Mouse (Mus musculus) megakaryocyte-erythroid progenitor cell, adult 5-6 weeks (primary cell): ENCODE results near the gene Kctd15. TPM values are rescaled to one million over a fixed set of nuclear protein-coding genes. Genes with fewer than 3 reads are reported as not detected.

Source experiments
- ATAC-seq: replicated peaks from 2 replicates; pipeline ENCODE4 v1.8.0; 2016; ENCODE audit warnings: mild to moderate bottlenecking, inconsistent platforms; ENCODE audit not compliant: severe bottlenecking, poor library complexity, low FRiP score, low TSS enrichment
- total RNA-seq, 2 experiments: library from RNA; stranded (forward) in 1 of 2; stranded (reverse) in 1 of 2; fragments of 200-1000, 215-1000 nt in 1 of 2; fragments of >200 nt in 1 of 2; fragmentation: Nextera tagmentation in 1 of 2; gene quantifications; 2 replicates each; pipeline ENCODE4 v1.2.3; 2014 to 2017

Kctd15 gene
- total RNA-seq (2014; fragmentation: Nextera tagmentation) (not detected in 2 replicates), total RNA-seq (2017) (0.38 TPM in 1 of 2 replicates, not detected in the other)

GRCm38 (mm10) chr7:34656632-34657031 is at the start of gene Kctd15:
Gene Kctd15 (minus strand): TSS chr7:34656732.
- ATAC-seq = no peak

GRCm38 (mm10) chr7:34704401-34704800 is 47.9 kb upstream of the Kctd15 start:
- no peak for ATAC-seq

GRCm38 (mm10) chr7:34703437-34703836 is 46.9 kb upstream of the Kctd15 start:
- no peak for ATAC-seq

DNA sequence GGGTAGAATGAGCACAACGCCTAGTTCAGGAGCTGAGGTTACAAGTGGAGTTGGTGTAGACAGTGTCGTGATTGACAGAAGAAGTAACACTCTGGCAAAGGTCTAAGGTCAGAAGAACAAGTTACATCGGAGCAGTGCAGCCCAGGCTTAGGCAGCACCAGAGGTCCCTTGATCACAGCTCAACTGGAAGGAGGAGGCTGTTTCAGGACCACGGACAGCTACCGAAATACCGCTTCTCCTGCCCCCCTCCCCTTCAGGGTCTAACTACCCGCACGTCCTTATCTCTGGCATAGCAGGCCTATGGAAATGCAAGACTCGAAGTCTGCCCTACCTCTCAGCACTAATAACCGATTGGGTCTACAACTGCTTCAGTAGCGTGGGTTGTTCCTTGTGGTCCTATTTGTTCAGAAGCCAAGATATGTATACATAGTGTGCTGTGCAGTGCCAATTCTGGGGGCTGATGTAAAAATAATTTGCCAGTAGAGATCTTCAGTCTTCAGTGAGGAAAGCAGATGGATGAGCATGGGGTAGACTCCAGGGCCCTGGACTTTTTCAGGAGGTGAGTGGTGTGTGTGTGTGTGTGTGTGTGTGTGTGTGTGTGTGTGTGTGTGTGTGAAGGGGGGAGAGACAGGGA is 46.3 kb upstream of the Kctd15 start:
- peak; percentile 55; the same call in 1 of the 2 replicates for ATAC-seq

- ATAC-seq = no peak
Measured at GRCm38 (mm10) chr7:34699888-34700287, 43.4 kb upstream of the Kctd15 start.

DNA sequence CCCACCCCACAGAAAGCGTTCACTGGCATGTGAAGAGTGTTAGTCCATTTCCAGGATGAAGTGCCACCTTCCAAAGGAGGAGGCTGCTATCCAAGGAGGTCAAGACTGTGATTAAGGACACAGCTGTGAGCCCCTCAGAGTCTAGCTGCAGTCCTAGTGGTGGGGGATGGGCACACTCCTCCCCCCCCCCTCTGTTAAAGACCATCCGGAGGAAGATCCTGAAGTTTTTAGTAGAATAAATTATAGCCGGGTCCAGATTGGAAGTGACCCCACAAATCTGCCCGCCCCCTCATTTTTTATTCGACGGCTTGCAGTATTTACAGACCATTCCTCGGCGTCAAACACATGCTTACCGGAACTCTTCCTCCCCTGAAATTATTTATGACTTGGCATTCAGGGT is 41.7 kb upstream of the Kctd15 start:
- ATAC-seq = no peak

GRCm38 (mm10) chr7:34696086-34696485 is 39.6 kb upstream of the Kctd15 start:
- ATAC-seq = no peak

GRCm38 (mm10) chr7:34694898-34695297 is 38.4 kb upstream of the Kctd15 start:
- ATAC-seq = no peak

DNA sequence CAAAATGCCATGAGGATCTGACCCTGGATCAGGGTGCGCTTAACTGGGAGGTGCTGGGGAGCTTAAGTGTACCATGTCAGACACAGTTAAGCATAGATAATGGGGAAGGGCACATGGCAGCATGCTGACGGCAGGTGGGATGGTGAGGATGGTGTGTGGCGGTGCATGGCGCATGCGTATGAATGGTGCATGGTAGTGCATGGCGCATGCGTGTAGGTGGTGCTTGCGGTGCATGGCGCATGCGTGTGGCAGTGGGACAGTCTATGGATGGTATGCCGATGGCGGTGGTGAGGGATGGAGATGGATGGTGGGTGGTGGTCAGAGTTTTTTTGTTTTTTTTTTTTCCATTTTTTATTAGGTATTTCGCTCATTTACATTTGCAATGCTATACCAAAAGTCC is 37.4 kb upstream of the Kctd15 start:
- ATAC-seq = no peak

DNA sequence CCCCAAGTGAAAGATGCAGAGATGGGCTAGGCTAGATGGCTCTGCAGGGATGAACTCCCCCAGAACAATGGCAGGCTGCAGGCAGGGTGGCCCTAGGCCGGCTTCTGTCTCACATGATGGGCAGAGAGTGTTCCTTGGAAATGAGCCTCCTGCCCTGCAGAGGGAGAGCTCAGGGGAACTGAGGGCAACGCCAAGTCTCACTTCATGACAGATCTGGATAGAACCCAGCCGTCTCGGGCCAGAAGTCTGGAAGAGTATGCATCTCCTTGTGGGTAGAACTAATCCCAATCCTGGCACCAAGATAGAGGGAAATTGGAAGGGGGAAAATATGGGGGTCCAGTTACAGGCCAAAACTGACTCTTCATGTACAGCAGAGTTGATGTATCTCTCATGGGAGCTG is 36.5 kb upstream of the Kctd15 start:
- ATAC-seq = no peak

GRCm38 (mm10) chr7:34690111-34690510 is 33.6 kb upstream of the Kctd15 start:
- ATAC-seq = no peak

- ATAC-seq = no peak
Measured at GRCm38 (mm10) chr7:34689028-34689427, 32.5 kb upstream of the Kctd15 start.

DNA sequence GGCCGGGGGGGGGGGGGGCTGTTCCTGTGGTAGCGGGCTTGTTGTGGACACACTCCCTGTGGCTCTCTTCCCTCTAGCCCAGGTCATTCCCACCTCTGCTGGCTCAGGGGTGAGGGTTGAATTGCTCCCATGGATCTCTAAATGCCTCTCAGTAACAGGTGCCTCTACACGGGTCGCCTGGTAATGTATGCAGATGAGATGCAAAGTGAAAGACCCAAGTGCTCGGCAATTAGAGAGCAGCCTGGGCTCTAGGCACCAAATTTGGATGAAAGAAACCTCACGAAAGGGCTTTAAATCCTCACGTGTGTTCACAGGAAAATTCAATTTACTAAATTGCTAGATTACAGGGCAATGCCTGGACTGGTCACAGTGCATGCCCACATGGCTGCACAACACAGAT is 29.3 kb upstream of the Kctd15 start:
- ATAC-seq = no peak

DNA sequence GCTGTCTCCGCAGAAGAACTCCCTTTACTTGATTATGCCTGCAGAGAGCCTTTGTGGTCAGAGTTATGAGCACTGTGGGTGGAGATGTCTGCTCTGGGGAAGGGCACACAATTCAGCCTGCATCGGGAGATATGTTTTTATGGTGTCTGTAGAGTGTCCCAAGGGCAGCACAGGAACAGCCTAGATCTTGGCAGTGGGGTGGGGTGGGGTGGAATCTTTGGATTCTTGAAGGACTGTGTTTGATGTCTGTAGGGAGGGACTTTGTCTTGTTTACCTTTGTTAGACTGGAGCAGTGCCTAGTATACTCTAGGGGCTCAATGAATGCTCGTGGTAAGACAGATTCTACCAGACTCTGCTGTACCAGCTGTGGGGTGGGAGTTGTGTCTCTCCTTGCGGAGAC is 28.6 kb upstream of the Kctd15 start:
- ATAC-seq = no peak

DNA sequence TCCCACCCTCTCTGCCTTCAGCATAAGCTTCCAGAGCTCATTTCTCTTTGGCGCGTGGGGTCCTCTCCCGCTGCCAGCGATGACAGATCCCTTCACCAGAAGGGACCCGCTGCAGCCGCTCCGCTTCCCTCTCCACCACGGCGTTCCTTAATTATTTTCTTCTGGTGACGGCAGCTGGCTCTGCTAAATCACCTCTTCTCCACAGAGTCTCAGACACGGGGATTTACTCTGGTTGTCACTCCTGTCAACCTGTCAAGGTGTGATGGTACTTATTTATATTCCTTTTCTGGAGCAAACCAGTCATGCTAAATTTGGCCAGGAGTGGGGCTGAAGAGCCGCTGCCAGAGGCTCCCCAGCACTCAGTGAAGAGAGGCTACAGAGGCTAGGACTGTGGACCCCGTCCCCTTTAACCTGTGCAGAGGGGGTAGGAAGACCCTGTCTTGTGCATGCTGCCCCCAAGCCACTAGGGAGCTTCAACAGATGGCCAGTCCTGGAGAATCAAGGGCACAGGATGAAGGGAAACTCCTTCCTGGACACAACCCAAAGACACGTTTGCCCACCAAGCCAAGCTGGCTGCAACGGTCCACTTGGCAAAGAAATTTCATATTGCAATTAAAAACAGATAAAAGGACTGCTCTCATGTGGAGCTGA is 24.4 kb upstream of the Kctd15 start:
- ATAC-seq = no peak

DNA sequence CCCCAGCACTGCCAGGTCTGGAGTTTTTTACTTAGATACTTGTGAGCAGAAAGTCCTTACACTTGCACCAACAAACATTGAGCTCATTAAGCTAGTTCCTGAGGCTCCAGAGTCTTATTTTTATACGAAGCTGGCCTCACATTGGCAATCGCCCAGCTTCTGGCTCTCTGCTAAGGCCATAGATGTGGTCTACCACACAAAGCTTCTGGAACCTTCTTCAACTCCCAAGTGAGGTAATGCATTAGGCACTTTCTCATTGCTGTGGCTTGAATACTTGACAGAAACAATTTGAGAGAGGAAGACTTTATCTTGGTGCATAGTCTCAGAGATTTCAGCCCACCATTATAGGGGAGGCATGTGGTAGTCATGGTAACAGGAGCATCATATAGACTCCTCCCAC is 23.4 kb upstream of the Kctd15 start:
- no peak for ATAC-seq

DNA sequence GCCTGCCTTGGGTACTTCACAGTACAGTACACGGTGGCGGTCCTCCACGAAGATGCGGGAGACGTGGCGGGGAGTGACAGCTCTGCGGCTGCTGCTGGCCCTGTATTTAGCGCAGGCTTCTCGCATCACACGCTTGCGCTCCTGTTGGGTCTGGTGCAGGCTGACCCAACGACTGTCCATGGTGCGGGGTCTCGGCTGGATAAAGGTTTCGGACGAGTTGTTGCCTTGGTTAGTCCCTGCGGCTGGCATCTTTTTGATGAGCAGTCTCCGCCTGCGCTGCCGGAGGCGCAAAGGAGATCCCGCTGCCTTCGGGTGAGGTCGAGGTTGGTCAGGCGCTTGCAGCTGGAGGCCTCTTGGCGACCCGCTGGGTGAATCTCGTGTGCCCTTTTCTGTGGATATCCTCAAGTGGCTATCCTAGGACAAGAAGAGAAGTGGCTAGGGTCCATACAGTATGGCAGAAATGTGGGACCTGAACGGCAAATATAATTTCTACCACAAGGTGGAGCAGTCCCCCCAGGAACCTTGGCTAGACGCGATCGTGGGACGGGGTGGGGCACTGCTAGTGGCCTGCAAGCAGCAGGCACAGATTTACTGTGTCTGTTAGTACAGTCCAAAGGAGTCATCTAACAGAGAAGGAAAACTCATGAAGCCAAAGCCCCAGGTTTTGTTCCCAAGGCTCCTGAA is 19.4 kb upstream of the Kctd15 start:
- ATAC-seq = peak; percentile 63

- ATAC-seq = no peak
Measured at GRCm38 (mm10) chr7:34675120-34675790, 18.7 kb upstream of the Kctd15 start.

DNA sequence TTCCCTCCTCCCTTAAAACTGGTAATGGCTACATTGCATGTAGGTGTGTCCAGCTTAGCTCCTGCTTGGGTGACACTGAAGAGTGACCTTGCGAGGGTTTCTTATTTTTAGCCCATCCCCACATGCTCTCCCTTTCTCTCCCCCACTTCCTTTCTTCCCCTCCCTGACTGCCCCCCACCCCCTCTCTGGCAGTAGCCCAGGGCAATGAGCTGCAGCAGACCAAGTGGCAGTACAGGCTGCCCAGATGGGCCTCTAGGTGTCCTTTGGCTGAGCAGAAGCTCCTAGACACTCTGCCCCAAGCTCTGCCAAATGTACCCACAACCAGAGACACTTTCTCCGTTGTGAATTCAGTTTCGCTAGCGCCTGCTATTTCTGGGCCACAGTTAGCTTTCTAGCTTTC is 16.4 kb upstream of the Kctd15 start:
- no peak for ATAC-seq

- ATAC-seq = peak; percentile 92
Measured at GRCm38 (mm10) chr7:34671911-34672310, 15.4 kb upstream of the Kctd15 start.
